8 mouse cellular contexts compared by ENCODE assay signal in the genomic region with DNA sequence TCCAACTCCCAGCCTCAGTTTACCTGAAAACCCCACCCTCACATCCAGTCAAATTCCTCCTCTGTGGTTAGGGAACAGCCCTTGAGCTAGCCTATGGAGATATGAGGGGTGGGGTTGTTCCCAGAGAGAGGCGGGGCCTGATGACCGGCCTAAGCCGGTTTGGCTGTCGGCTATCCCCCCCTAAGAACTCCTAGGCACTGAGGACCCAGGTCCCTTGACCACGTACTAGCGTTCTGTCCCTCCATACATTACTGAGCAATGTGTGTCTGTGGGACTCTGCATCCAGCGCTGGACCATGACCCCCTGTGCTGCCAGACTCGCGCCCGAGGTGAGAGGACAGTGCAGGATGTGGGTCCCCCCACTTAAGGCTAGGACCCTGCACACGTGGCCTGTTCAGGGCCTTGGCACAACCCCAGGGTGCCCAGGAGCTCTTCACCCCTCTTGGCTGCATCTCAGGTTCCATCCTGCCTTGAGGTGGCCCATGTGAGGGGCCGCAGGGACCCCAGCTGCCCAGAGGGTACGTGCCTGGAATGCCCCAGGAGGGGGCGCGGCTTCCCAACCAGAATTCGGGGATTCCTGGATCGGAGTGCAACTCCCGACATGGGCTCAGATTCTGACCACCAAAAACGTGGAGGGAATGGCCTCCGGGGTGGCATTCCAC. TPM values are rescaled to one million over a fixed set of nuclear protein-coding genes. Genes with fewer than 3 reads are reported as not detected.
DNase-seq lines count a peak whose midpoint lies in the region; ATAC-seq and TF ChIP-seq lines count a peak whose summit lies in the region.

No protein-coding gene starts in this region.

- peaks cover 14% of the 10 kb centered on the region for H3K4me1 ChIP-seq in midbrain, embryonic 12.5 days
- 0 out of 2 replicates have a peak, but pooled peaks cover 2% of the 10 kb centered on the region for H3K4me1 ChIP-seq in midbrain, embryonic 14.5 days (ENCODE audit: control insufficient read depth, insufficient read depth, low read length)
- peaks cover 10% of the 10 kb centered on the region for H3K4me1 ChIP-seq in limb, embryonic 14.5 days (ENCODE audit: control insufficient read depth, insufficient read depth, low read length)
- H3K4me1 ChIP-seq in stomach, embryonic 15.5 days = peaks cover 25% of the 10 kb centered on the region

- peak overlapping the region; percentile 49; the same call in 1 of the 2 replicates for H3K9ac ChIP-seq in midbrain, embryonic 12.5 days (replicated peaks)
- no peak overlapping the region for H3K9ac ChIP-seq in midbrain, embryonic 14.5 days (replicated peaks; ENCODE audit: low read length)
- H3K9ac ChIP-seq in limb, embryonic 14.5 days (ENCODE audit: low read depth, low read length, severe bottlenecking) = peak overlapping the region; percentile 50
- H3K9ac ChIP-seq in stomach, embryonic 15.5 days = no peak overlapping the region

- peak overlapping the region; percentile 17; the same call in 1 of the 2 replicates for H3K4me3 ChIP-seq in midbrain, embryonic 12.5 days
- H3K4me3 ChIP-seq in midbrain, embryonic 14.5 days (replicated peaks; ENCODE audit: low read depth, low read length) = no peak overlapping the region
- H3K4me3 ChIP-seq in limb, embryonic 14.5 days (replicated peaks; ENCODE audit: low read length) = peak overlapping the region; percentile 22
- peak overlapping the region; percentile 20; the same call in 1 of the 2 replicates for H3K4me3 ChIP-seq in stomach, embryonic 15.5 days (replicated peaks)

- no peak for TF ChIP-seq POLR2A in limb, embryonic 14.5 days (IDR thresholded peaks at IDR 0.05; ENCODE audit: borderline replicate concordance, extremely low read depth, insufficient read depth, insufficient read length)

- H3K9me3 ChIP-seq in midbrain, embryonic 12.5 days = no peaks in the 10 kb centered on the region
- H3K9me3 ChIP-seq in midbrain, embryonic 14.5 days (ENCODE audit: control insufficient read depth, low read length) = no peaks in the 10 kb centered on the region
- no peaks in the 10 kb centered on the region for H3K9me3 ChIP-seq in limb, embryonic 14.5 days (ENCODE audit: control insufficient read depth, low read length)
- H3K9me3 ChIP-seq in stomach, embryonic 15.5 days = no peaks in the 10 kb centered on the region

- peaks cover 61% of the 10 kb centered on the region for H3K27me3 ChIP-seq in midbrain, embryonic 12.5 days
- peaks cover 17% of the 10 kb centered on the region; the same call in 1 of the 2 replicates for H3K27me3 ChIP-seq in midbrain, embryonic 14.5 days (ENCODE audit: control insufficient read depth, insufficient read depth, low read length)
- H3K27me3 ChIP-seq in limb, embryonic 14.5 days (ENCODE audit: control insufficient read depth, insufficient read depth, low read length) = peaks cover 13% of the 10 kb centered on the region
- H3K27me3 ChIP-seq in stomach, embryonic 15.5 days (replicated peaks) = peaks cover 6% of the 10 kb centered on the region

- 0 out of 2 replicates have a peak, but pooled peaks have one; percentile 34 for ATAC-seq in midbrain, embryonic 12.5 days (ENCODE audit: low FRiP score, low read depth)
- ATAC-seq in midbrain, embryonic 14.5 days (ENCODE audit: low FRiP score, low TSS enrichment) = no peak
- ATAC-seq in limb, embryonic 14.5 days (ENCODE audit: low FRiP score, low read depth) = peak; percentile 53
- peak; percentile 54 for ATAC-seq in stomach, embryonic 15.5 days (ENCODE audit: insufficient read depth, low FRiP score, low read depth)

- WGBS in midbrain, embryonic 12.5 days = 5% methylated on average over 20 of the region's 20 CpGs
- 5% methylated on average over 20 of the region's 20 CpGs for WGBS in midbrain, embryonic 14.5 days
- 4% methylated on average over 20 of the region's 20 CpGs for WGBS in limb, embryonic 14.5 days
- WGBS in stomach, embryonic 15.5 days = 24% methylated on average over 20 of the region's 20 CpGs

- no peaks in the 10 kb centered on the region for H3K36me3 ChIP-seq in midbrain, embryonic 12.5 days
- H3K36me3 ChIP-seq in midbrain, embryonic 14.5 days (ENCODE audit: control insufficient read depth, insufficient read depth, low read length) = no peaks in the 10 kb centered on the region
- H3K36me3 ChIP-seq in limb, embryonic 14.5 days (ENCODE audit: control insufficient read depth, insufficient read depth, low read length) = no peaks in the 10 kb centered on the region
- no peaks in the 10 kb centered on the region for H3K36me3 ChIP-seq in stomach, embryonic 15.5 days

- H3K27ac ChIP-seq in midbrain, embryonic 12.5 days (replicated peaks) = no peak overlapping the region
- no peak overlapping the region for H3K27ac ChIP-seq in midbrain, embryonic 14.5 days (replicated peaks; ENCODE audit: low read depth, low read length)
- no peak overlapping the region for H3K27ac ChIP-seq in limb, embryonic 14.5 days (replicated peaks; ENCODE audit: low read depth, low read length)
- peak overlapping the region; percentile 32 for H3K27ac ChIP-seq in stomach, embryonic 15.5 days

- peak overlapping the region; percentile 39 for H3K4me2 ChIP-seq in midbrain, embryonic 12.5 days (replicated peaks)
- no peak overlapping the region for H3K4me2 ChIP-seq in midbrain, embryonic 14.5 days (ENCODE audit: low read length)
- H3K4me2 ChIP-seq in limb, embryonic 14.5 days (replicated peaks; ENCODE audit: low read depth, low read length, severe bottlenecking) = peak overlapping the region; percentile 41
- H3K4me2 ChIP-seq in stomach, embryonic 15.5 days = peak overlapping the region; percentile 45

- no peak for DNase-seq in midbrain, embryonic 14.5 days
- DNase-seq in forelimb bud, embryonic 11.5 days (ENCODE audit: low read depth, low spot score) = peak; percentile 59
- no peak for DNase-seq in limb, embryonic 14.5 days (ENCODE audit: low spot score)
- no peak for DNase-seq in gastrocnemius, postnatal 4 days (ENCODE audit: low spot score in 2 of 2)
- no peak for DNase-seq in spleen, postnatal 4 days (ENCODE audit: low spot score in 2 of 2)
- no peak for DNase-seq in adrenal gland, postnatal 4 days (ENCODE audit: low spot score in 2 of 2)

RNA-seq across cellular contexts. Expression of a gene that starts 3.1 kb away (rescaled TPM):
- polyA plus RNA-seq in midbrain, embryonic 12.5 days (2016; fragmentation: Nextera tagmentation; extraction: Ambion mirVana) = 4.5 and 5.6 TPM in 2 replicates
- 0.39 and 1.4 TPM in 2 replicates for polyA plus RNA-seq in midbrain, embryonic 14.5 days (2014; fragmentation: Nextera tagmentation; extraction: Ambion mirVana)
- polyA plus RNA-seq in limb, embryonic 14.5 days (2012; rRNA removed) = 12.8 and 14.4 TPM in 2 replicates
- polyA plus RNA-seq in limb, embryonic 14.5 days (2014; fragmentation: Nextera tagmentation; extraction: Ambion mirVana) = 3.4 and 5.7 TPM in 2 replicates
- 9.1 and 10.0 TPM in 2 replicates for polyA plus RNA-seq in stomach, embryonic 15.5 days (2015; fragmentation: Nextera tagmentation; extraction: Ambion mirVana)
- 1 to 10 TPM; 4.0 to 4.7 TPM for total RNA-seq in gastrocnemius, postnatal 4 days (2021)
- total RNA-seq in adrenal gland, postnatal 4 days (2021) = 1 to 10 TPM; 7.1 to 8.5 TPM

RNA-seq across cellular contexts. Expression of a gene that starts 20.0 kb away (rescaled TPM):
- 172 and 173 TPM in 2 replicates for polyA plus RNA-seq in midbrain, embryonic 12.5 days (2016; fragmentation: Nextera tagmentation; extraction: Ambion mirVana)
- 157 and 167 TPM in 2 replicates for polyA plus RNA-seq in midbrain, embryonic 14.5 days (2014; fragmentation: Nextera tagmentation; extraction: Ambion mirVana)
- 287 and 350 TPM in 2 replicates for polyA plus RNA-seq in limb, embryonic 14.5 days (2012; rRNA removed)
- 247 and 248 TPM in 2 replicates for polyA plus RNA-seq in limb, embryonic 14.5 days (2014; fragmentation: Nextera tagmentation; extraction: Ambion mirVana)
- polyA plus RNA-seq in stomach, embryonic 15.5 days (2015; fragmentation: Nextera tagmentation; extraction: Ambion mirVana) = 188 and 199 TPM in 2 replicates
- 10 to 100 TPM; 77.3 to 77.7 TPM for total RNA-seq in gastrocnemius, postnatal 4 days (2021)
- 100 to 1,000 TPM; 103 to 112 TPM for total RNA-seq in adrenal gland, postnatal 4 days (2021)

RNA-seq across cellular contexts. Expression of a gene that starts 23.3 kb away (rescaled TPM):
- 7.6 and 8.5 TPM in 2 replicates for polyA plus RNA-seq in midbrain, embryonic 12.5 days (2016; fragmentation: Nextera tagmentation; extraction: Ambion mirVana)
- polyA plus RNA-seq in midbrain, embryonic 14.5 days (2014; fragmentation: Nextera tagmentation; extraction: Ambion mirVana) = 3.7 and 4.1 TPM in 2 replicates
- 6.2 and 8.0 TPM in 2 replicates for polyA plus RNA-seq in limb, embryonic 14.5 days (2012; rRNA removed)
- 2.2 and 2.4 TPM in 2 replicates for polyA plus RNA-seq in limb, embryonic 14.5 days (2014; fragmentation: Nextera tagmentation; extraction: Ambion mirVana)
- 4.2 and 4.8 TPM in 2 replicates for polyA plus RNA-seq in stomach, embryonic 15.5 days (2015; fragmentation: Nextera tagmentation; extraction: Ambion mirVana)
- total RNA-seq in gastrocnemius, postnatal 4 days (2021) = 1 to 10 TPM; 4.8 to 4.9 TPM
- 10 to 100 TPM; 21.9 to 23.0 TPM for total RNA-seq in adrenal gland, postnatal 4 days (2021)

RNA-seq across cellular contexts. Expression of a gene that starts 27.4 kb away (rescaled TPM):
- 483 and 524 TPM in 2 replicates for polyA plus RNA-seq in midbrain, embryonic 12.5 days (2016; fragmentation: Nextera tagmentation; extraction: Ambion mirVana)
- 508 and 543 TPM in 2 replicates for polyA plus RNA-seq in midbrain, embryonic 14.5 days (2014; fragmentation: Nextera tagmentation; extraction: Ambion mirVana)
- 372 and 379 TPM in 2 replicates for polyA plus RNA-seq in limb, embryonic 14.5 days (2012; rRNA removed)
- polyA plus RNA-seq in limb, embryonic 14.5 days (2014; fragmentation: Nextera tagmentation; extraction: Ambion mirVana) = 466 and 493 TPM in 2 replicates
- 500 and 567 TPM in 2 replicates for polyA plus RNA-seq in stomach, embryonic 15.5 days (2015; fragmentation: Nextera tagmentation; extraction: Ambion mirVana)
- total RNA-seq in gastrocnemius, postnatal 4 days (2021) = 100 to 1,000 TPM; 339 to 434 TPM
- 100 to 1,000 TPM; 576 to 622 TPM for total RNA-seq in adrenal gland, postnatal 4 days (2021)

RNA-seq across cellular contexts. Expression of a gene that starts 31.2 kb away (rescaled TPM):
- polyA plus RNA-seq in midbrain, embryonic 12.5 days (2016; fragmentation: Nextera tagmentation; extraction: Ambion mirVana) = 109 and 168 TPM in 2 replicates
- polyA plus RNA-seq in midbrain, embryonic 14.5 days (2014; fragmentation: Nextera tagmentation; extraction: Ambion mirVana) = 10.9 and 35.0 TPM in 2 replicates
- 133 and 173 TPM in 2 replicates for polyA plus RNA-seq in limb, embryonic 14.5 days (2012; rRNA removed)
- polyA plus RNA-seq in limb, embryonic 14.5 days (2014; fragmentation: Nextera tagmentation; extraction: Ambion mirVana) = 273 and 290 TPM in 2 replicates
- 274 and 279 TPM in 2 replicates for polyA plus RNA-seq in stomach, embryonic 15.5 days (2015; fragmentation: Nextera tagmentation; extraction: Ambion mirVana)
- 10 to 100 TPM; 51.0 to 55.0 TPM for total RNA-seq in gastrocnemius, postnatal 4 days (2021)
- 10 to 100 TPM; 40.9 to 48.7 TPM for total RNA-seq in adrenal gland, postnatal 4 days (2021)

Comparison
In these comparisons a context has a peak if more than half of its experiments do, and no peak if none do; other contexts are left out.
1. H3K9ac ChIP-seq: peak in midbrain, embryonic 12.5 days (single experiment) and limb, embryonic 14.5 days (single experiment); none in midbrain, embryonic 14.5 days (single experiment) and stomach, embryonic 15.5 days (single experiment).